Comparison of ENCODE assay signal across 33 mouse cellular contexts in the genomic region with DNA sequence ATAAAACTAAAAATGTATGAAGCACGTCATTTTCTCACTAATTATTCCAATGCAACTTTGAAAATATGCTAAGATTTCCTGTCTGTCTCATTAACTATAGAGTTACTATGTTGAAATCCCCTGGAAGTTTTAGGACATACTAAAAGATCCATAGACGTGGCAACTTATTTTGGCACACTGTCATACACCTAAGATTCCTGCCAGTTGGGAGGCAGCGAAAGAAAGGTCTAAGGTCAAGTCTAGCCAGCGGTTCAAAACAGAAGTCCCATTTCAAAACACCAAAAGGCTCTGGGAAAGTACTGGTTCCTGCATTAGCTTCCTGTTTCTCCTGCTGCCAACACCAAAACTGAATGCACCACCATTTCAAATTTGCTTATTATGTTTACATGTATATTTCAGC. TPM values are rescaled to one million over a fixed set of nuclear protein-coding genes. Genes with fewer than 3 reads are reported as not detected.
DNase-seq lines count a peak whose midpoint lies in the region; ATAC-seq and TF ChIP-seq lines count a peak whose summit lies in the region.
"Had no signal": no experiment of that assay in that cellular context is flagged by ENCODE, and none has a peak within 500 bp of the region (broad histone marks: within the 10 kb centered on the region; RNA-seq: fewer than 3 reads in every experiment).

No protein-coding gene starts in this region.

- no peaks in the 10 kb centered on the region for H3K9me3 ChIP-seq in liver, postnatal 0 days (ENCODE audit: low read length)
- H3K9me3 ChIP-seq: embryonic facial prominence, embryonic 10.5 days; embryonic facial prominence, embryonic 13.5 days; forebrain, embryonic 10.5 days; forebrain, embryonic 13.5 days; G1E; heart, embryonic 12.5 days; heart, embryonic 15.5 days had no signal

- H3K27ac ChIP-seq in liver, postnatal 0 days (ENCODE audit: low read depth): no peak overlapping the region
- H3K27ac ChIP-seq: embryonic facial prominence, embryonic 10.5 days; embryonic facial prominence, embryonic 13.5 days; forebrain, embryonic 10.5 days; forebrain, embryonic 13.5 days; heart, embryonic 15.5 days; hindbrain, embryonic 14.5 days; hindbrain, postnatal 0 days had no signal

- peak; percentile 35; the same call in 1 of the 2 replicates for ATAC-seq in liver, postnatal 0 days
- ATAC-seq in monocyte, adult 5-6 weeks (replicated peaks; ENCODE audit: insufficient number of reproducible peaks, low FRiP score, low TSS enrichment, poor library complexity, severe bottlenecking): 0 out of 2 replicates have a peak, but pooled peaks have one; percentile 32
- ATAC-seq in megakaryocyte progenitor cell, adult 5-6 weeks (replicated peaks; ENCODE audit: poor library complexity): no peak
- ATAC-seq: forebrain, embryonic 13.5 days; forebrain, embryonic 16.5 days; hindbrain, postnatal 0 days; inflammation-experienced regulatory T-cells, adult 6 months; intestine, embryonic 16.5 days; Patski had no signal

- H3K4me3 ChIP-seq in liver, postnatal 0 days (ENCODE audit: low read depth, low read length): no peak overlapping the region
- H3K4me3 ChIP-seq: embryonic facial prominence, embryonic 10.5 days; embryonic facial prominence, embryonic 13.5 days; erythroblast, embryonic 14.5 days; forebrain, embryonic 10.5 days; forebrain, embryonic 13.5 days; heart, embryonic 12.5 days; heart, embryonic 15.5 days had no signal

- no peaks in the 10 kb centered on the region for H3K27me3 ChIP-seq in liver, postnatal 0 days (ENCODE audit: insufficient read depth, low read length)
- H3K27me3 ChIP-seq: CH12.LX; embryonic facial prominence, embryonic 13.5 days; forebrain, embryonic 13.5 days; heart, embryonic 12.5 days; heart, embryonic 15.5 days; Patski had no signal

- 60% methylated on average over 4 of the region's 4 CpGs for WGBS in liver, postnatal 0 days (ENCODE audit: insufficient replicate concordance)

- TF ChIP-seq CTCF in liver, postnatal 0 days (IDR thresholded peaks at IDR 0.05; ENCODE audit: low read depth): no peak

- DNase-seq in adrenal gland, postnatal 14 days: peak; percentile 12
- DNase-seq in adrenal gland, adult 8-10 months: no peak
- DNase-seq in liver, postnatal 0 days: no peak
- DNase-seq in liver: no peak
- DNase-seq: adrenal gland, adult 2 months; B cell, adult 2 months; cerebellum, adult 11-12 months; cerebellum, adult 8-10 months; cerebellum, postnatal 10 days; cerebellum, postnatal 36 days; embryo, embryonic 11 days; gastrocnemius, postnatal 10 days; gastrocnemius, postnatal 36 days; heart, adult 18-20 months; heart, postnatal 10 days; heart, postnatal 4 days had no signal

- TF ChIP-seq EP300 in liver, postnatal 0 days (IDR thresholded peaks at IDR 0.05; ENCODE audit: low read depth): no peak

- no peak overlapping the region for H3K9ac ChIP-seq in liver, postnatal 0 days (replicated peaks)
- H3K9ac ChIP-seq: embryonic facial prominence, embryonic 13.5 days; forebrain, embryonic 13.5 days; heart, embryonic 12.5 days; heart, embryonic 15.5 days; hindbrain, embryonic 14.5 days had no signal

- H3K36me3 ChIP-seq in liver, postnatal 0 days (replicated peaks; ENCODE audit: insufficient read depth, low read length): peaks cover 12% of the 10 kb centered on the region

- no peak overlapping the region for H3K4me2 ChIP-seq in liver, postnatal 0 days (ENCODE audit: low read depth, low read length)
- H3K4me2 ChIP-seq: embryonic facial prominence, embryonic 13.5 days; forebrain, embryonic 13.5 days; heart, embryonic 12.5 days; heart, embryonic 15.5 days; hindbrain, embryonic 14.5 days had no signal

- peaks cover 4% of the 10 kb centered on the region; the same call in 1 of the 2 replicates for H3K4me1 ChIP-seq in liver, postnatal 0 days (ENCODE audit: insufficient read depth)
- H3K4me1 ChIP-seq: embryonic facial prominence, embryonic 10.5 days; embryonic facial prominence, embryonic 13.5 days; forebrain, embryonic 10.5 days; heart, embryonic 12.5 days; heart, embryonic 15.5 days had no signal

RNA-seq across cellular contexts. Expression of gene Maip1, which starts 13.7 kb away (rescaled TPM):
- total RNA-seq in adrenal gland, postnatal 14 days (2021): 13.3 and 13.9 TPM in 2 replicates
- 10 to 100 TPM; 10.2 to 12.1 (median 11.5) TPM for total RNA-seq in adrenal gland, adult 8-10 months (2022)
- 8.2 and 9.3 TPM in 2 replicates for polyA plus RNA-seq in liver, postnatal 0 days (2015; fragmentation: Nextera tagmentation; extraction: Ambion mirVana)
- total RNA-seq in monocyte, adult 5-6 weeks (2017): 9.7 to 18.5 TPM (median 15.8 TPM) in 3 replicates
- total RNA-seq in megakaryocyte progenitor cell, adult 5-6 weeks (2015): 12.4 and 15.6 TPM in 2 replicates
- total RNA-seq in megakaryocyte progenitor cell, adult 5-6 weeks (2017): 10.0 and 10.8 TPM in 2 replicates

RNA-seq across cellular contexts. Expression of gene Tyw5, which starts 14.5 kb away (rescaled TPM):
- total RNA-seq in adrenal gland, postnatal 14 days (2021): 12.5 and 16.2 TPM in 2 replicates
- total RNA-seq in adrenal gland, adult 8-10 months (2022): 10 to 100 TPM; 17.0 to 24.4 (median 21.4) TPM
- 11.6 and 13.9 TPM in 2 replicates for polyA plus RNA-seq in liver, postnatal 0 days (2015; fragmentation: Nextera tagmentation; extraction: Ambion mirVana)
- 47.4 to 82.2 TPM (median 64.4 TPM) in 3 replicates for total RNA-seq in monocyte, adult 5-6 weeks (2017)
- total RNA-seq in megakaryocyte progenitor cell, adult 5-6 weeks (2015): 23.3 and 35.1 TPM in 2 replicates
- total RNA-seq in megakaryocyte progenitor cell, adult 5-6 weeks (2017): 25.8 and 28.4 TPM in 2 replicates

RNA-seq across cellular contexts. Expression of gene 1700066M21Rik, which starts 15.0 kb away (rescaled TPM):
- total RNA-seq in adrenal gland, postnatal 14 days (2021): 6.2 and 6.6 TPM in 2 replicates
- 10 to 100 TPM in 2 of 4 experiments, 1 to 10 TPM in 2; 6.0 to 12.1 (median 9.0) TPM for total RNA-seq in adrenal gland, adult 8-10 months (2022)
- 6.2 and 6.8 TPM in 2 replicates for polyA plus RNA-seq in liver, postnatal 0 days (2015; fragmentation: Nextera tagmentation; extraction: Ambion mirVana)
- total RNA-seq in monocyte, adult 5-6 weeks (2017): 14.6 to 27.8 TPM (median 20.0 TPM) in 3 replicates
- total RNA-seq in megakaryocyte progenitor cell, adult 5-6 weeks (2015): 16.6 and 19.3 TPM in 2 replicates
- total RNA-seq in megakaryocyte progenitor cell, adult 5-6 weeks (2017): 18.1 TPM in 2 replicates
